Mouse (Mus musculus) liver (tissue): Measurements from ENCODE around the gene Mmp8.
A peak's percentile ranks its signal among the peaks of the same experiment; 100 is the strongest.

Source experiments
- DNase-seq: peaks from one replicate; pipeline ENCODE4 v3.0.0-alpha.2; 2020; ENCODE audit warnings: mixed read lengths

The Mmp8 gene

DNA sequence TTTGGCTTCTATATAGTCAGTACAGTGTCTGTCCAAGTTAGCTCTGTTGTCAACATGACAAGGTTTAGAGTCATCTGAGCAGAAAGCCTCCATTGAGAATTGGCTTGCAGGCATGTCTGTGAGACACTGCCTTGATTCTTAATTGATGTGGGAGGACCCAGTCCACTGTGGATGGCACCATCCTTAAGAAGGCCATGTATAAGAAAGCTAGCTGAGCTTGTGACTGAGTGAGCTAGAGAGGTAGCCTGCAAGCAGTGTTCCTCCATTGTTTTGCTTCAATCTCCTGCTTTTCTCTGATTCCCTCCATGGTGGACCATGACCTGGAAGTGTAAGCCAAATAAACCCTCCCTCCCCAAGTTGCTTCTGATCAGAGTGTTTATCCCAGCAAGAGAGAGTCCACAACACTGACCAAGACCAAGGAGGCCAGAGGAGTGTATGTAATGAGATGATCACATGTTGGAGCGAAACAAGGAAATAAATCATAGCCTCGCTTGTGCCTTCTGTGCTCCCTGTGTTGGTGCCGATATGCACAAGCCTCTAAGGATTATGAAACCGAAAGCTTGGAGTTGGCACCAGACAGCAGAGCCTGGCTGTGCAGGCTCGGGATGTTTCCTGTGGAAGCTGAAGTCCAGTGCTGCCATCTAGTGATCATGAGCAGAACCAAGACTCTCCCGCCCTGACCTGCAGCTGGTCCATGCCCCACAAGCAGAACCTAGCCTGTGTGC, 36.7 kb downstream of the Mmp8 start:
- peak; percentile 61 for DNase-seq

DNA sequence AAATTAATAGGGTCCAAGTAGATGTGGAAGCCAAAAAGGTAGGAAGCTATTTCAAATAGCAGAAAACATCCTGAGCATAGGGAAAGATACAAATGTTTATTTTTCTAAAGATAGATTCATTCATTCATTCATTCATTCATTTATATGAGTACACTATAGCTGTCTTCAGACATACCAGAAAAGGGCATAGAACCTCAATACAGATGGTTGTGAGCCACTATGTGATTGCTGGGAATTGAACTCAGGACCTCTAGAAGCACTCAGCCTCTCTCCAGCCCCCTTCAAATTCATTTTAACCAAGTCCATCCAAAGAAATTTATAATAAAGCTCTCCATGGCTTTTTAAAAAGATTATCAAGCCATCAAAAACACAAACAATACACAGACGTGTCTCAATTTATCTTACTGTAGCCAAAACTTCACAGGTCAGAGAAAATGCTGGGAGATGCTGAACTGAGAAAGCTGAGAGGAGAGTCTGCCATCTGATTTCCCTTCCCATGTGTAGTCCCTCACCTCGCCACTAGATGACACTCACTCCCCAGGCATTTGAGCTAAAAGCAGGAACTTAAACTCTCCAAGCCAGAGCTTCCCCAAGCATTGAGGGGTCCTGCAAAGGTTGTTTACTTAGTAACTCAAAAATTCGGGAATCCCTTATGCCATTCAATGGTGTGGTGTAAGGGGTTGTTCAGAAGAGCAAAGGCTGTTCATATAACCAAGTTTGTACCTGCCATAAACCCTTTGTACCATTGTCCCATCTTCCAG, 44.9 kb downstream of the Mmp8 start:
- DNase-seq: peak; percentile 59

DNA sequence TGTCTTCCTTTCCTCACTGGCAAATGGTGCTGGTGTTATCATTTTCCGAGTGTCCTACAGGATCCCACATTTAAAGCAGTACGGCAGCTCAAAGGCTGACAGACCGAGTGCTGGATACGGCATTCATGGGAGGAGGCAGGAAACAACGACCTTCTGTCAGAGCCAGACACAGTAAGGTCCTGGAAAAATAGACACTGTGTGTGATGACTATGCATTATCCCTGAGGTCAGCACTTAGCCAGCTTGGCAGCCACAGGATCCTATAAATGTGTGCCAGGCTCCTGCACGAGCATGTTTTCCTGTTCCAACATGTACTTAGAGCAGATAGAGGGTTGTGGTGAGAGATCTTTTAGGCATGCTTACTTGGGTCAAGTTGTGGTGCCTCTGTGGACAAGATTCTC, 45.7 kb downstream of the Mmp8 start:
- no peak for DNase-seq

DNA sequence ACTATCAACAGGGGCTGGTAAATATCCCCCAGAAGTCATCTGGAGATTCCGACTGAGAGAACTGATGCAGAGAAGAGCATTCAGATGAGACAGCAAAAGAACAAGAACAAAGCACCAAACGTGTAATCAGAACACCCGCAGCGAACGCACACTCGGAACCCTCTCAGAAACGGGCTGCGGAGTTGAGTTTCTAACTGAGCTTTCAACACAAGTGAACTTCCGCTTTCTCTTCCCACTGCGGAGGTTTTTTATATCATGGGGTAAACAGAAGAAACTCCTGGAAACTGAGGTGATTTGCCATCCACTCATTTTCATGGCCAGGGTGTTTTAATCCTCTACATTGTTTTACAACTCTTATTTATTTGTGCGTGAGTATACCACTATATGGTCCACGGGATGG, 47.4 kb downstream of the Mmp8 start:
- no peak for DNase-seq
